Mouse (Mus musculus): Measurements from ENCODE around the gene Tmtc2.

The Tmtc2 gene

DNA sequence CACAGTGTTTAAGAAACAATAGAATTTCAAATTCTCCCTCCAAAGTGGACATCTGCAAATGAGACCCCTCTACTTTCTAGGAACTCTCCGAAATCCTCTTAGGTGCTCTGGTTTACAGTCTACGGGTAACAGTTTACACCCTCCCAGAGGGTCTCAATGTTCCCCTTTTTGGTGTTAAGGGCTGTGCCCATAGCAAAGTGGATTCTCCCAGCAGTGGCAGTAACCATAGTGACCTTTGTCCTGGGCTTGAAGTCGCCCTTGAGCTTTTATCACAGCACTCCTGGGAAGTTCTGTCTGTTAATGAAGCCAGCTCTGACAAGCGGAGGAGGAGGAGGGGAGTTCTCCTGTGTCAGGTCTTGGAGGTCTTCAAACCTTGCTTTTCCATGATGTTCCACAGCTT, 384.5 kb downstream of the Tmtc2 start:
- DNase-seq (ENCODE audit: low read depth, low spot score) = no peak

- no peak for DNase-seq (ENCODE audit: low read depth, low spot score)
Observed at GRCm38 (mm10) chr10:105186636-105187035, 387.6 kb downstream of the Tmtc2 start.

GRCm38 (mm10) chr10:105168443-105169102, 405.7 kb downstream of the Tmtc2 start:
- DNase-seq (ENCODE audit: low read depth, low spot score) = no peak

- no peak for DNase-seq (ENCODE audit: low read depth, low spot score)
Observed at GRCm38 (mm10) chr10:105165291-105165690, 409.0 kb downstream of the Tmtc2 start.

GRCm38 (mm10) chr10:105153789-105154188, 420.5 kb downstream of the Tmtc2 start:
- DNase-seq (ENCODE audit: low read depth, low spot score) = no peak

DNA sequence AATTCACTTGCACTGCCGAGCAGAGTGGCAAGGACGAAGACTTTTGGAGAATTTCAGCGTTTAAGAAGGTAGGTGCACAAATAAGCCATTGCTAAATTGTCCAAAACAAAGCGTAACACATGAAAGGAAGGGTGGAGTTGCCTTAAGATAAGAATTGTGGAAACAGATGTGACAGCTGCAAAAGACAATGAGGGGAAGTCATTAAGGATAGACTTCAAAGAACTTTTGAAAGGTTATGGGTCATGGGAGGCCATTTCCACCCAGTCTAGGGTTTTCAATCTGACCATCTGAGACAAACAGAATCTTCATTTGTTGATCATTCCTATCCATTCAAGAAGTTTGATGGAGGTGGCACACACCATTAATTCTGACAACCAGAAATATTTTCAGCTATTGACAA, 429.9 kb downstream of the Tmtc2 start:
- DNase-seq (ENCODE audit: low read depth, low spot score) = no peak

GRCm38 (mm10) chr10:105142201-105142600, 432.1 kb downstream of the Tmtc2 start:
- DNase-seq (ENCODE audit: low read depth, low spot score) = no peak

Data from embryo, embryonic 11.5 days (tissue).